Mouse (Mus musculus): Measurements from ENCODE around the gene Ccdc96.

The Ccdc96 gene

GRCm38 (mm10) chr5:36525216-36525615 is 40.8 kb downstream of the Ccdc96 start:
- DNase-seq (ENCODE audit: low read depth, low spot score): no peak

GRCm38 (mm10) chr5:36526274-36526673 is 41.9 kb downstream of the Ccdc96 start:
- DNase-seq (ENCODE audit: low read depth, low spot score): no peak

GRCm38 (mm10) chr5:36526921-36527320 is 42.5 kb downstream of the Ccdc96 start:
- no peak for DNase-seq (ENCODE audit: low read depth, low spot score)

GRCm38 (mm10) chr5:36529698-36530097 is 45.3 kb downstream of the Ccdc96 start:
- no peak for DNase-seq (ENCODE audit: low read depth, low spot score)

GRCm38 (mm10) chr5:36530129-36530751 is 45.9 kb downstream of the Ccdc96 start:
- peak; percentile 88 for DNase-seq (ENCODE audit: low read depth, low spot score)

- DNase-seq (ENCODE audit: low read depth, low spot score): no peak
Measured at GRCm38 (mm10) chr5:36534455-36535030, 50.2 kb downstream of the Ccdc96 start.

- DNase-seq (ENCODE audit: low read depth, low spot score): no peak
Measured at GRCm38 (mm10) chr5:36535438-36536176, 51.2 kb downstream of the Ccdc96 start.

DNA sequence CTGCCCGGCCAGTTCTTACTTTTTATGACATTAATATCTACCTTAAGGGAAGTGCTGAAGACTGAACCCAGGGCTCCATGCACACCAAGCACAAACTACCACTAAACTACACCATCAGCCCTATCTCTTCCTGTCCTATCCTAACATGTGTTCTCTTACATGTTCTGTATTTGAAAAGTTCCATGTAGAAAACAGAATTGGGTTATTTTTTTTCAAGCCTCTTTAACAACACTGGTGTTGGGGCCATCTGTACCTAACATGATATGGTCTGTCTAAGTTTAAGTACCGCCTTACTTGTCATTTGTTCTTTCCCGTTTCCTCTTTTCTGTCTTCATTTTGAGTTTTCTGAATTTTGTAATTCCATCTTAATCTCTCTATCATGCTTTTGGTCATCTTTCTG is 52.0 kb downstream of the Ccdc96 start:
- DNase-seq (ENCODE audit: low read depth, low spot score): no peak
